Mouse (Mus musculus) testis, adult 2 months (tissue): Measurements from ENCODE around the gene Spin4.

ENCODE experiments used
- CTCF ChIP-seq: fragments of 200-500 bp; IDR thresholded peaks from 2 replicates; pipeline ENCODE4 v1.5.1; 2012; ENCODE audit warnings: low read depth, mild to moderate bottlenecking, inconsistent platforms, low read length, moderate library complexity; ENCODE audit not compliant: control insufficient read depth, insufficient read depth, insufficient replicate concordance
- POLR2A ChIP-seq: fragments of 200-500 bp; IDR thresholded peaks from 2 replicates; pipeline ENCODE4 v1.6.1; 2012; ENCODE audit warnings: low read depth, mild to moderate bottlenecking, inconsistent platforms, low read length, moderate library complexity; ENCODE audit not compliant: control insufficient read depth

DNA sequence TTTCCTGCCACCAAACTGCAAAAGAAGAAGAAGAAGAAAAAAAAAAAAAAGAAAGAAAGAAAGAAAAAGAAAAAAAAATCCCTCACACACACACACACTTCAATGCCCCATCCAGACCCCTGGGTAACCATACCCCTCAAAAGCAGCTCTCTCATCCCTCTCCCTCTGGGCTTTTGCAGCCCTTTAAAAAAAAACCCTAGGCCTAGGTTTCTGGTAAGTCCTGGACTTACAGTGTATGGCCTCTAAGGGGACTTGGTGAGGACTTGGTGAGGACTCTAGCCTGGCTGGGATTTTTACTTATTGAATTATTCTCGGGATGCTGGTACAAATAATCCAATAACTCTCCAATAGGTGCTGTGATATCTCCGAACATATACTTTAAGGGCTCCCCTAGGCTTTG lies 35.6 kb downstream of the Spin4 start:
- no peak for TF ChIP-seq CTCF
- no peak for TF ChIP-seq POLR2A
